Comparison of ENCODE assay signal across 8 mouse cellular contexts in the genomic region with DNA sequence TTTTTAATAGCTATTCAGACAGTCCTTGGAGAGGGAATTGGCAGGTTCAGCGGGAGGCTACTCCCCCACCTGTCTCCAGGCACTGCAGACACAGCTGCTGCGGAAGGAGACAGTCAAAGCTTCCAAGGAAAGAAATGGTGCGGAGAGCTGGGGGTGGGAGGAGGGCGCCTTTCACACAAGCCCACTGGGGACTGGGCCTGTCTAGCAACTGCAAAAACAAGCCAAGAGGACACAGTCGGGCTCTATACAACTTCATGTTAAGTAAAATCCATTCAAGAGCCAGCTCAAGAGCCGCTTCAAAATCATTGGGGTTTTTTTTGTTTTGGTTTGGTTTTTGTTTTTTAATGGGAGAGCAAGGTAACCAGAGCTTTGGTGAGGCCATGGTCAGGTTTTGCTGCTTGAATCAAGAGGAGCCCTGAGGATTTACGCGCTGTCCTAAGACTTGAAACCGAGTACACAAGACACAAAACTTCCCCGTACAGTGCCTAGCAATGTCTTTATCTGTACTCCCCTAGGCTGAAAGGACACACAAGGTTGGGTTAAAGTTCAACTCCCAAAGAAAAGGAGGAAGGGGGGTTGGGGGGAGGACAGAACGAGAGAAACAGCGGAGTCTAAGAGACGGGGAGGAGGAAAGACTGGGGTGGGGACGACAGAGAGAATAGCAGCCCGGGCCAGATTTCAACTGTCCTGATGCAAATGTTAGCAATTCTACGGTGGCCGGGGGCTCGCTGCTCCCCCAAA.
A peak's percentile ranks its signal among the peaks of the same experiment; 100 is the strongest.
DNase-seq lines count a peak whose midpoint lies in the region; ATAC-seq lines count a peak whose summit lies in the region.

No protein-coding gene starts in this region.

- H3K4me1 ChIP-seq in hindbrain, embryonic 14.5 days (replicated peaks; ENCODE audit: control insufficient read depth, insufficient read depth, low read length): peaks cover 9% of the 10 kb centered on the region

- intact Hi-C loops in left cerebral cortex, postnatal 14 days (cut with DNase I): loop anchor here (2.0 to 10.0 kb wide), 4 partner anchors 217 to 737 kb away; no protein-coding TSS in a partner anchor

- H3K79me2 ChIP-seq in macrophage (ENCODE audit: inconsistent target): no peaks in the 10 kb centered on the region

- peaks cover 7% of the 10 kb centered on the region; the same call in 1 of the 2 replicates for H3K9me3 ChIP-seq in hindbrain, embryonic 14.5 days (ENCODE audit: control insufficient read depth, low read length)

- no peaks in the 10 kb centered on the region for H3K27me3 ChIP-seq in hindbrain, embryonic 14.5 days (ENCODE audit: control insufficient read depth, insufficient read depth, low read length)

- no peaks in the 10 kb centered on the region for H3K36me3 ChIP-seq in hindbrain, embryonic 14.5 days (replicated peaks; ENCODE audit: control insufficient read depth, insufficient read depth)
- no peaks in the 10 kb centered on the region for H3K36me3 ChIP-seq in macrophage (ENCODE audit: inconsistent target)

- ATAC-seq in common myeloid progenitor, adult 5-6 weeks (replicated peaks; ENCODE audit: low read depth, poor library complexity, severe bottlenecking): peak; percentile 48
- peak; percentile 75 for ATAC-seq in hindbrain, embryonic 14.5 days (ENCODE audit: low FRiP score)

- 1% methylated on average over 18 of the region's 18 CpGs for WGBS in hindbrain, embryonic 14.5 days
- 31% methylated on average over 18 of the region's 18 CpGs for WGBS in macrophage (ENCODE audit: missing documents)

- peak overlapping the region; percentile 91 for H3K27ac ChIP-seq in hindbrain, embryonic 14.5 days
- H3K27ac ChIP-seq in macrophage: no peak overlapping the region

- peak overlapping the region; percentile 78 for H3K9ac ChIP-seq in hindbrain, embryonic 14.5 days

- H3K4me3 ChIP-seq in hindbrain, embryonic 14.5 days (replicated peaks; ENCODE audit: low read length): peak overlapping the region; percentile 43
- peak overlapping the region; percentile 27 for H3K4me3 ChIP-seq in macrophage (ENCODE audit: inconsistent target)

- peak; percentile 67 for DNase-seq in adrenal gland, postnatal 14 days
- DNase-seq in gastrocnemius, adult 8-10 months (ENCODE audit: low spot score in 2 of 2): peak; percentile 23 to 43
- peak; percentile 66 for DNase-seq in hindbrain, embryonic 14.5 days (ENCODE audit: low spot score)
- peak; percentile 40 to 49 for DNase-seq in left cerebral cortex, postnatal 14 days (ENCODE audit: low spot score in 2 of 2)
- DNase-seq in right cerebral cortex, postnatal 10 days (ENCODE audit: low spot score in 2 of 2): peak; percentile 60 to 63
- DNase-seq in urinary bladder, adult 2 months (ENCODE audit: low spot score): no peak

- peak overlapping the region; percentile 76 for H3K4me2 ChIP-seq in hindbrain, embryonic 14.5 days (replicated peaks)
